Mouse (Mus musculus) embryonic facial prominence, embryonic 14.5 days (tissue): ENCODE results near the gene Atp8b3. TPM values are rescaled to one million over a fixed set of nuclear protein-coding genes. Genes with fewer than 3 reads are reported as not detected.

ENCODE experiments used
- polyA plus RNA-seq: library from polyadenylated mRNA; unstranded; fragments of >200 nt; fragmentation: Nextera tagmentation; extraction: Ambion mirVana; gene quantifications from 2 replicates; pipeline ENCODE4 v1.2.1, GENCODE M21; 2014

Gene Atp8b3
- polyA plus RNA-seq, 1 experiment from 2014 or later: 0.13 TPM

Other genes with a start within 250 kb of the Atp8b3 start
- 1,047 and 1,145 TPM in 2 replicates for gene Rps15, start 246.7 kb downstream of the Atp8b3 start, polyA plus RNA-seq
- 6.2 and 7.4 TPM in 2 replicates for gene Apc2, start 243.1 kb downstream of the Atp8b3 start, polyA plus RNA-seq
- 38.5 and 46.3 TPM in 2 replicates for gene 2310011J03Rik, start 218.6 kb downstream of the Atp8b3 start, polyA plus RNA-seq
- 1.7 and 2.9 TPM in 2 replicates for gene Pcsk4, start 209.6 kb downstream of the Atp8b3 start, polyA plus RNA-seq
- gene Reep6, start 209.2 kb downstream of the Atp8b3 start, polyA plus RNA-seq: 5.6 and 7.5 TPM in 2 replicates
- gene Adamtsl5, start 190.7 kb downstream of the Atp8b3 start, polyA plus RNA-seq: 5.8 and 6.3 TPM in 2 replicates
- 0.47 and 0.72 TPM in 2 replicates for gene Plk5, start 182.7 kb downstream of the Atp8b3 start, polyA plus RNA-seq
- 6.2 and 6.4 TPM in 2 replicates for gene Mex3d, start 151.5 kb downstream of the Atp8b3 start, polyA plus RNA-seq
- gene Mbd3, start 139.6 kb downstream of the Atp8b3 start, polyA plus RNA-seq: 164 and 186 TPM in 2 replicates
- 751 and 879 TPM in 2 replicates for gene Uqcr11, start 132.3 kb downstream of the Atp8b3 start, polyA plus RNA-seq
- gene Tcf3, start 105.5 kb downstream of the Atp8b3 start, polyA plus RNA-seq: 93.7 and 112 TPM in 2 replicates
- not detected in 2 replicates for gene Onecut3, start 44.3 kb downstream of the Atp8b3 start, polyA plus RNA-seq
- 22.6 and 26.2 TPM in 2 replicates for gene Rexo1, start 22.4 kb upstream of the Atp8b3 start, polyA plus RNA-seq
- gene Klf16, start 38.2 kb upstream of the Atp8b3 start, polyA plus RNA-seq: 9.7 and 9.9 TPM in 2 replicates
- 115 and 124 TPM in 2 replicates for gene Abhd17a, start 51.2 kb upstream of the Atp8b3 start, polyA plus RNA-seq
- gene Scamp4, start 63.7 kb upstream of the Atp8b3 start, polyA plus RNA-seq: 84.6 and 96.3 TPM in 2 replicates
- 6.1 and 6.2 TPM in 2 replicates for gene Adat3, start 63.8 kb upstream of the Atp8b3 start, polyA plus RNA-seq
- 1.9 and 2.5 TPM in 2 replicates for gene Gm49322, start 66.9 kb upstream of the Atp8b3 start, polyA plus RNA-seq
- 104 and 125 TPM in 2 replicates for gene Csnk1g2, start 83.7 kb upstream of the Atp8b3 start, polyA plus RNA-seq
- gene Btbd2, start 117.9 kb upstream of the Atp8b3 start, polyA plus RNA-seq: 71.6 and 81.2 TPM in 2 replicates
- gene Mknk2, start 139.0 kb upstream of the Atp8b3 start, polyA plus RNA-seq: 84.6 and 86.7 TPM in 2 replicates
- 31.2 and 37.0 TPM in 2 replicates for gene Mob3a, start 162.9 kb upstream of the Atp8b3 start, polyA plus RNA-seq
- gene Izumo4, start 163.1 kb upstream of the Atp8b3 start, polyA plus RNA-seq: 10.3 and 14.4 TPM in 2 replicates
- gene Ap3d1, start 203.1 kb upstream of the Atp8b3 start, polyA plus RNA-seq: 67.6 and 75.8 TPM in 2 replicates
- gene Dot1l, start 216.1 kb upstream of the Atp8b3 start, polyA plus RNA-seq: 20.7 and 21.5 TPM in 2 replicates